Mouse (Mus musculus) leukemia stem cell, adult 10-12 weeks (primary cell): Measurements from ENCODE around the gene Tab1. TPM values are rescaled to one million over a fixed set of nuclear protein-coding genes. Genes with fewer than 3 reads are reported as not detected.

Experiments
- polyA plus RNA-seq: library from polyadenylated mRNA; stranded (reverse); fragments of >175 nt; gene quantifications from 2 replicates; pipeline ENCODE4 v1.2.3, GENCODE M21; 2012; ENCODE audit warnings: low replicate concordance

Gene Tab1
- 14.4 and 29.5 TPM in 2 replicates for polyA plus RNA-seq

DNA sequence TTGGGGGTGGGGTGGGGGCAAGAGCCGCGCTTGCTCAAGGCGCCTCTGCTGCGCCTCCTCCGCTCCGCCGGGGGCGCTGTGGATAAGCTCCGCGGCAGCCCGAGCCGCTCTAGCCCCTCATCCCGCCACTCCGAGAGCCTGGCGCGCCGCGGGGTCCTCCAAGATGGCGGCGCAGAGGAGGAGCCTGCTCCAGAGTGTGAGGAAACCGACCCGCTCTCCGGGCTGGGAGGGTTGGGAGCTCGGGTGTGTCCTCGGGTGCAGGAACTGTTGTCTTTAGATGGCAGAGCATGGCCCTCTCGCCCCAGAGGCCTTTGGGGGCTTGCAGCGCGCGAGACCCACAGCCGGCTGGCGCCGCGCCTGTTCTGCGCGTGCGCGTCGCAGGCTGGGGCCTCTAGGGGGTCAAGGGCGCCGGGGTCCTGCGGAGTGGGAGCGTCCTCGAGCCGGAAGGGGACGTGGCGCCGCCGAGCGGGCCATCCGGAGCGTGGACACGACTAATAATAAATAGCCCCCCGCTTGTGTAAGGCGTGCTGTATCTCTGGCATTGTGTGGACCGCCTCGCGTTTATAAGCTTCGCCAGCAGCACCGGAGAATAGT, at the start of gene Tab1:
Gene Tab1, plus strand, starts transcription at position 135 of the 594 bp plus-strand sequence.

DNA sequence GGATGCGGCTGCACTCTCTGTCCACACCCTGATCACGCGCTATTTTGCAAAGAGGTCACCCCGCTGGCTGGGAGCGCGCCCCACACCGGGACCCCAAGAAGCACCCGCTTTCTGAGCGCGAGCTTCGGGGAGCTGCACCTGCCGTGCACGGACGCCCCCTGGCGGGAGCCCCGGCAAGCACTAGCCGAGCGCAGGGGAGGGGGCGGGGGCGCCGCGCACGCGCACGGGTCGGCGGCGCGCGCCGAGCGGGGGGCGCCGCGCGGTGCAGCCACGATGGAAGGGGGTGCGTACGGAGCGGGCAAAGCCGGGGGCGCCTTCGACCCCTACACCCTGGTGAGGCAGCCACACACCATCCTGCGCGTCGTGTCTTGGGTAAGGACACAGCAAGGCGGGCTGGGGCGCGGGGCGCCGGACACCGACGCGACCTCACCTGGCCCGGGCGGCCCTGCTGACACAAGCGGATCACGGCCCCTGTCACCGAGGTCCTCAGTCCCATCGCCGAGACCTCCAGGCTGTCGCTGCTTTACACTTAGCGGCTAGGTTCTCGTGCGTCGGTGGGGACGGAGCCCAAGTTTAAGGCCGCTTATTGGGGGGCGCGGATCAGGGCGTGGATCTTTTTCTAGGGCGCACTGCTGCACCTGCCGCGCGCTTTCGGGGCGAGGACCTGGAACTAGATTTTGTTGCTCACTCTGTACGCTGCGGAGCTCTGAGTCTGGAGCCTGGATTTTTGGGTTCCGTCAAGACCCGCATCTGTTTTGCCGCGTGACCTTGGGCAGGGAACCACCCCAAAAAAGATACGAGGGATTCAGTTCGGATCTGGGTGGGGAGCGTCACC, 41.6 kb upstream of the Tab1 start, which contains the start of the genes Syngr1 and Rpl3:
Gene Syngr1, plus strand, starts transcription at position 214 of the 835 bp plus-strand sequence.
Gene Rpl3, minus strand, starts transcription at position 748 of the 835 bp plus-strand sequence.

DNA sequence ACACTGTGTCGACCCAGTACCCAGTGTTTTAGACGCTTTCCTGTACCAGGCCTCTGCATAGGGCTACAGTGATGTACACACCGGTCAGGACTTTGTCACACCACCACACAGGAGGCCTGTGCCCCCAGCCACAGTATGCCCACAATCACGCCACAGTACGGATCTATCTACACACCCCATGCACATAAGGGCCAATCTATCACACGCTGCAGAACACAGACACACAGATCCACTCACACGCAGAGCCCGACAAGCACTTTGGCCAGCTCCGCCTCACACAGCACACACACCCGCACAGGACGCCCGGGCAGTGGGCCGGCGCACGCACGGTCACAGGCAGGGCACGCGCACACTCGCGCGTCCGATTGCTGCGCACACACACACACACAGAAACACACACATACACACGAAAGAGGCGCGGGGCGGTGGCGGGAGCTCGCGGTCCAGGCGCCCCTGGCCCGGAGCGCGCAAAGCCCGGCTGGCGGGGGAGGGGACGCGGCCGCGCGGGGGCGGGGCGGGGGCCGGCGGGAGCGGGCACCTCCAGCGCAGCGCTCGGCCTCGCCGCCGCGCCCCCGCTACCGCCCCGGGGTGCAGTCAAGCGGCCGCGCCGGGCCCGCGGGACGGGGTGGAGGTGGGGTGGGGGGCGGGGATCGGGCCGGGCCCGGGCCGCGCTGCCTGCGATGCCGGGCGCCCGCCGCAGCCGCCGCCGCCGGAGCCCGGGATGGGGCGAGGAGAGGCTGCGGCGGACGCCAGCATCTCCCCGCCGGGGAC, 40.3 kb downstream of the Tab1 start, which contains the start of gene Mgat3:
Gene Mgat3, plus strand, starts transcription at position 721 of the 771 bp plus-strand sequence.

Other genes starting within 250 kb of the Tab1 start
- 1.2 and 3.2 TPM in 2 replicates for gene Apobec3, start 241.5 kb upstream of the Tab1 start, polyA plus RNA-seq
- 11.3 and 26.7 TPM in 2 replicates for gene Cbx7, start 162.0 kb upstream of the Tab1 start, polyA plus RNA-seq
- 4.3 and 4.7 TPM in 2 replicates for gene Pdgfb, start 118.2 kb upstream of the Tab1 start, polyA plus RNA-seq
- 30.7 and 39.5 TPM in 2 replicates for gene Syngr1, start 41.8 kb upstream of the Tab1 start, polyA plus RNA-seq
- gene Rpl3, start 41.3 kb upstream of the Tab1 start, polyA plus RNA-seq, result 58.6 and 139 TPM in 2 replicates
- gene Mgat3, start 40.6 kb downstream of the Tab1 start, polyA plus RNA-seq, result 0.07 TPM in 1 of 2 replicates, not detected in the other
- gene Mief1, start 100.9 kb downstream of the Tab1 start, polyA plus RNA-seq, result 6.9 and 57.9 TPM in 2 replicates
- gene AC140267.1, start 102.7 kb downstream of the Tab1 start, polyA plus RNA-seq, result 3.6 TPM in 1 of 2 replicates, not detected in the other
- gene Atf4, start 122.1 kb downstream of the Tab1 start, polyA plus RNA-seq, result 196 and 453 TPM in 2 replicates
- gene Rps19bp1, start 131.2 kb downstream of the Tab1 start, polyA plus RNA-seq, result 35.2 and 71.2 TPM in 2 replicates
- 4.4 and 8.1 TPM in 2 replicates for gene Cacna1i, start 154.1 kb downstream of the Tab1 start, polyA plus RNA-seq